Mouse (Mus musculus) liver, embryonic 11.5 days (tissue): ENCODE measurements around the gene Ptprt. TPM values are rescaled to one million over a fixed set of nuclear protein-coding genes. Genes with fewer than 3 reads are reported as not detected.

Experiments
- ATAC-seq: fragments of 200-750 bp; cut with Nextera tagmentation; replicated peaks from 2 replicates; pipeline ENCODE4 v1.8.0; 2017; ENCODE audit warnings: moderate number of reproducible peaks, mild to moderate bottlenecking, moderate TSS enrichment, moderate library complexity; ENCODE audit not compliant: low FRiP score
- DNase-seq: peaks from one replicate; pipeline ENCODE4 v3.0.0-alpha.2; 2017; ENCODE audit warnings: low spot score
- H3K27ac ChIP-seq: fragments of 300-500 bp; sonication (generic); 2 replicates; pipeline ENCODE4 v1.5.1; 2014; ENCODE audit warnings: mild to moderate bottlenecking, low read depth, low read length, control low read depth
- H3K27me3 ChIP-seq: fragments of 300-500 bp; sonication (generic); replicated peaks from 2 replicates; pipeline ENCODE4 v1.6.1; 2014; ENCODE audit warnings: low read length, mixed read lengths; ENCODE audit not compliant: control insufficient read depth, insufficient read depth
- H3K36me3 ChIP-seq: fragments of 300-500 bp; sonication (generic); 2 replicates; pipeline ENCODE4 v1.6.1; 2014; ENCODE audit warnings: mild to moderate bottlenecking, low read length, moderate library complexity, mixed read lengths; ENCODE audit not compliant: control insufficient read depth, insufficient read depth
- H3K4me1 ChIP-seq: fragments of 300-500 bp; sonication (generic); replicated peaks from 2 replicates; pipeline ENCODE4 v1.6.1; 2014; ENCODE audit warnings: low read length, mixed read lengths; ENCODE audit not compliant: control insufficient read depth, insufficient read depth
- H3K4me2 ChIP-seq: fragments of 300-500 bp; sonication (generic); 2 replicates; pipeline ENCODE4 v1.6.1; 2014; ENCODE audit warnings: mild to moderate bottlenecking, control low read depth, moderate library complexity
- H3K4me3 ChIP-seq: fragments of 300-500 bp; sonication (generic); 2 replicates; pipeline ENCODE4 v1.5.1; 2014; ENCODE audit warnings: low read depth, low read length, control low read depth
- H3K9ac ChIP-seq: fragments of 300-500 bp; sonication (generic); 2 replicates; pipeline ENCODE4 v1.6.1; 2014; ENCODE audit warnings: low read depth, low read length, control low read depth
- H3K9me3 ChIP-seq: fragments of 300-500 bp; sonication (generic); 2 replicates; pipeline ENCODE4 v1.6.1; 2016; ENCODE audit warnings: low read length, inconsistent platforms, mixed read lengths; ENCODE audit not compliant: control insufficient read depth
- WGBS: fragments of 180-500 bp; shearing (Covaris S2); extraction: QIAGEN DNeasy Blood & Tissue Kit; methylation state at CpG from one replicate; pipeline ENCODE4 v1.1.7; 2014; 5-methylcytosine and 5-hydroxymethylcytosine counted together
- polyA plus RNA-seq: library from polyadenylated mRNA; unstranded; fragments of >200 nt; fragmentation: Nextera tagmentation; extraction: Ambion mirVana; gene quantifications from 2 replicates; pipeline ENCODE4 v1.2.1, GENCODE M21; 2014

Gene Ptprt
- polyA plus RNA-seq, 1 experiment from 2014 or later = 0.34 TPM

GRCm38 (mm10) chr2:162507664-162508063, 153.3 kb downstream of the Ptprt start:
- Histone ChIP-seq H3K36me3 (no peaks in the 10 kb centered on the region), H3K9ac (no peak overlapping the region), H3K27ac (no peak overlapping the region), H3K4me2 (no peak overlapping the region), H3K4me1 (no peaks in the 10 kb centered on the region), H3K9me3 (no peaks in the 10 kb centered on the region), H3K27me3 (no peaks in the 10 kb centered on the region), H3K4me3 (no peak overlapping the region)
- ATAC-seq (no peak), DNase-seq (no peak)
- WGBS = 80% methylated on average over 10 of the region's 10 CpGs

- no peak overlapping the region for H3K4me3 ChIP-seq
- no peaks in the 10 kb centered on the region for H3K9me3 ChIP-seq
- ATAC-seq = no peak
- WGBS = 72% methylated on average over 4 of the region's 4 CpGs
- no peak overlapping the region for H3K4me2 ChIP-seq
- DNase-seq = no peak
- no peaks in the 10 kb centered on the region for H3K27me3 ChIP-seq
- H3K4me1 ChIP-seq = no peaks in the 10 kb centered on the region
- no peak overlapping the region for H3K9ac ChIP-seq
- H3K27ac ChIP-seq = no peak overlapping the region
- H3K36me3 ChIP-seq = no peaks in the 10 kb centered on the region
Observed at GRCm38 (mm10) chr2:162504850-162505249, 156.1 kb downstream of the Ptprt start.

GRCm38 (mm10) chr2:162499501-162499915, 161.4 kb downstream of the Ptprt start:
- 84% methylated on average over 9 of the region's 9 CpGs for WGBS
- H3K4me2 ChIP-seq = no peak overlapping the region

GRCm38 (mm10) chr2:162498191-162498590, 162.8 kb downstream of the Ptprt start:
- ATAC-seq (no peak), DNase-seq (no peak)
- Histone ChIP-seq H3K9me3 (no peaks in the 10 kb centered on the region), H3K36me3 (no peaks in the 10 kb centered on the region), H3K4me3 (no peak overlapping the region), H3K4me2 (no peak overlapping the region), H3K27me3 (no peaks in the 10 kb centered on the region), H3K9ac (no peak overlapping the region), H3K4me1 (no peaks in the 10 kb centered on the region), H3K27ac (no peak overlapping the region)
- 50% methylated on average over 3 of the region's 3 CpGs for WGBS

More at GRCm38 (mm10) chr2:162499501-162499915, 161.4 kb downstream of the Ptprt start:
- DNase-seq = no peak
- Histone ChIP-seq H3K9me3 (no peaks in the 10 kb centered on the region), H3K4me1 (no peaks in the 10 kb centered on the region), H3K4me3 (no peak overlapping the region), H3K27ac (no peak overlapping the region), H3K27me3 (no peaks in the 10 kb centered on the region), H3K9ac (no peak overlapping the region), H3K36me3 (no peaks in the 10 kb centered on the region)
- no peak for ATAC-seq

GRCm38 (mm10) chr2:162484036-162484435, 176.9 kb downstream of the Ptprt start:
- no peak for ATAC-seq
- H3K27me3 ChIP-seq = no peaks in the 10 kb centered on the region
- H3K9me3 ChIP-seq = no peaks in the 10 kb centered on the region

GRCm38 (mm10) chr2:162443106-162443505, 217.8 kb downstream of the Ptprt start:
- no peak for DNase-seq
- ATAC-seq = peak; percentile 70
- Histone ChIP-seq H3K4me1 (no peaks in the 10 kb centered on the region), H3K4me2 (no peak overlapping the region), H3K27ac (no peak overlapping the region), H3K9me3 (no peaks in the 10 kb centered on the region), H3K4me3 (no peak overlapping the region), H3K36me3 (no peaks in the 10 kb centered on the region), H3K9ac (no peak overlapping the region), H3K27me3 (no peaks in the 10 kb centered on the region)
- WGBS = 50% methylated on average over 1 of the region's 1 CpGs

More at GRCm38 (mm10) chr2:162484036-162484435, 176.9 kb downstream of the Ptprt start:
- no peak overlapping the region for H3K4me2 ChIP-seq
- H3K27ac ChIP-seq = no peak overlapping the region
- no peaks in the 10 kb centered on the region for H3K36me3 ChIP-seq
- no peaks in the 10 kb centered on the region for H3K4me1 ChIP-seq
- no peak for DNase-seq
- H3K9ac ChIP-seq = no peak overlapping the region
- no peak overlapping the region for H3K4me3 ChIP-seq

- no peaks in the 10 kb centered on the region for H3K9me3 ChIP-seq
- H3K36me3 ChIP-seq = no peaks in the 10 kb centered on the region
- H3K4me1 ChIP-seq = no peaks in the 10 kb centered on the region
- no peak overlapping the region for H3K4me3 ChIP-seq
- H3K9ac ChIP-seq = no peak overlapping the region
- no peak overlapping the region for H3K27ac ChIP-seq
- H3K27me3 ChIP-seq = no peaks in the 10 kb centered on the region
- ATAC-seq = no peak
- no peak overlapping the region for H3K4me2 ChIP-seq
- WGBS = 81% methylated on average over 3 of the region's 3 CpGs
- DNase-seq = no peak
Observed at GRCm38 (mm10) chr2:162436646-162437045, 224.3 kb downstream of the Ptprt start.

GRCm38 (mm10) chr2:162430171-162430570, 230.8 kb downstream of the Ptprt start:
- no peaks in the 10 kb centered on the region for H3K9me3 ChIP-seq
- no peak overlapping the region for H3K4me2 ChIP-seq
- no peaks in the 10 kb centered on the region for H3K27me3 ChIP-seq
- H3K4me1 ChIP-seq = no peaks in the 10 kb centered on the region
- H3K4me3 ChIP-seq = no peak overlapping the region
- ATAC-seq (no peak), DNase-seq (no peak)
- WGBS = 44% methylated on average over 7 of the region's 7 CpGs
- no peak overlapping the region for H3K27ac ChIP-seq
- no peaks in the 10 kb centered on the region for H3K36me3 ChIP-seq
- no peak overlapping the region for H3K9ac ChIP-seq

GRCm38 (mm10) chr2:162426114-162426513, 234.8 kb downstream of the Ptprt start:
- Histone ChIP-seq H3K9me3 (no peaks in the 10 kb centered on the region), H3K9ac (no peak overlapping the region), H3K36me3 (no peaks in the 10 kb centered on the region), H3K27me3 (no peaks in the 10 kb centered on the region), H3K4me2 (no peak overlapping the region), H3K27ac (no peak overlapping the region), H3K4me3 (no peak overlapping the region), H3K4me1 (no peaks in the 10 kb centered on the region)
- ATAC-seq (no peak), DNase-seq (no peak)
- 86% methylated on average over 8 of the region's 8 CpGs for WGBS
